Mouse (Mus musculus) lung, adult 2 months (tissue): ENCODE measurements around the gene Hist1h2bj. TPM values are rescaled to one million over a fixed set of nuclear protein-coding genes. Genes with fewer than 3 reads are reported as not detected.
"Not testable (repeated sequence)": the region's sequence is repeated elsewhere in the genome, so short reads cannot be mapped to it uniquely, and the experiment has no call there.

Source experiments
- DNase-seq: peaks from one replicate; pipeline ENCODE4 v3.0.0; 2022
- H3K4me1 ChIP-seq: fragments of 200-500 bp; 2 replicates; pipeline ENCODE4 v1.6.1; 2011; ENCODE audit warnings: low read length; ENCODE audit not compliant: control insufficient read depth, insufficient read depth
- H3K4me3 ChIP-seq: fragments of 200-500 bp; replicated peaks from 2 replicates; pipeline ENCODE3; 2011; ENCODE audit warnings: low read depth, mild to moderate bottlenecking, control low read depth, low read length; ENCODE audit errors: extremely low read depth
- CTCF ChIP-seq: fragments of 200-500 bp; IDR thresholded peaks from 2 replicates; pipeline ENCODE4 v1.5.1; 2011; ENCODE audit warnings: mild to moderate bottlenecking, low read length, control low read depth; ENCODE audit not compliant: insufficient read depth
- POLR2A ChIP-seq: fragments of 200-500 bp; IDR thresholded peaks from 2 replicates; pipeline ENCODE4 v1.6.1; 2011; ENCODE audit warnings: low read depth, mild to moderate bottlenecking, control low read depth, low read length, borderline replicate concordance; ENCODE audit errors: extremely low read depth
- WGBS: fragments of 180-500 bp; shearing (Covaris S2); methylation state at CpG from one replicate; pipeline ENCODE4 v1.1.7; 2018; 5-methylcytosine and 5-hydroxymethylcytosine counted together
- polyA plus RNA-seq: library from polyadenylated mRNA; depleted of rRNA; stranded (reverse); fragments of >200 nt; gene quantifications from 2 replicates; pipeline ENCODE4 v1.2.3, GENCODE M21; 2012; rRNA removed

Hist1h2bj gene
- polyA plus RNA-seq, 1 experiment = 3.5 TPM

- Histone ChIP-seq H3K4me3 (no peak overlapping the region), H3K4me1 (no peaks in the 10 kb centered on the region)
- TF ChIP-seq POLR2A (no peak), CTCF (no peak)
- no peak for DNase-seq
- WGBS = 68% methylated on average over 1 of the region's 1 CpGs
Measured at GRCm38 (mm10) chr13:22061422-22061821, 18.4 kb downstream of the Hist1h2bj start.

- Histone ChIP-seq H3K4me1 (no peaks in the 10 kb centered on the region), H3K4me3 (no peak overlapping the region)
- DNase-seq = no peak
- TF ChIP-seq POLR2A = no peak
- no peak for TF ChIP-seq CTCF
- 38% methylated on average over 1 of the region's 1 CpGs for WGBS
Measured at GRCm38 (mm10) chr13:22063468-22063867, 20.5 kb downstream of the Hist1h2bj start.

- DNase-seq, H3K4me3 ChIP-seq, H3K4me1 ChIP-seq: not testable (repeated sequence)
- 59% methylated on average over 1 of the region's 1 CpGs for WGBS
Measured at GRCm38 (mm10) chr13:22084140-22084539, 41.1 kb downstream of the Hist1h2bj start, which contains the start of gene Vmn1r188. TSS of gene Vmn1r188 (plus strand) at chr13:22084440.

Other genes with a start within 250 kb of the Hist1h2bj start
- 4.7 and 5.0 TPM in 2 replicates for gene Hist1h2bq, start 233.0 kb upstream of the Hist1h2bj start, polyA plus RNA-seq
- gene Hist1h2ao, start 232.7 kb upstream of the Hist1h2bj start, polyA plus RNA-seq = not detected in 2 replicates
- gene Hist1h4m, start 231.5 kb upstream of the Hist1h2bj start, polyA plus RNA-seq = 3.1 TPM in 1 of 2 replicates, not detected in the other
- 11.1 and 13.7 TPM in 2 replicates for gene Hist1h4n, start 211.0 kb upstream of the Hist1h2bj start, polyA plus RNA-seq
- 59.2 and 67.3 TPM in 2 replicates for gene Hist1h2ap, start 209.7 kb upstream of the Hist1h2bj start, polyA plus RNA-seq
- 3.3 and 6.1 TPM in 2 replicates for gene Hist1h2br, start 209.5 kb upstream of the Hist1h2bj start, polyA plus RNA-seq
- gene Zfp184, start 98.1 kb upstream of the Hist1h2bj start, polyA plus RNA-seq = 0.53 and 0.60 TPM in 2 replicates
- gene Pom121l2, start 62.0 kb upstream of the Hist1h2bj start, polyA plus RNA-seq = not detected in 2 replicates
- 0.33 and 0.34 TPM in 2 replicates for gene Prss16, start 33.5 kb upstream of the Hist1h2bj start, polyA plus RNA-seq
- gene Hist1h2ah, start 7.6 kb upstream of the Hist1h2bj start, polyA plus RNA-seq = 0.87 and 1.8 TPM in 2 replicates
- 0.74 and 3.1 TPM in 2 replicates for gene Hist1h2bk, start 7.3 kb upstream of the Hist1h2bj start, polyA plus RNA-seq
- 5.1 and 5.2 TPM in 2 replicates for gene Hist1h4i, start 1.9 kb upstream of the Hist1h2bj start, polyA plus RNA-seq
- gene Hist1h2ag, start 270 bp upstream of the Hist1h2bj start, polyA plus RNA-seq = 0.54 and 1.1 TPM in 2 replicates
- gene Vmn1r188, start 41.2 kb downstream of the Hist1h2bj start, polyA plus RNA-seq = not detected in 2 replicates
- not detected in 2 replicates for gene Vmn1r189, start 62.6 kb downstream of the Hist1h2bj start, polyA plus RNA-seq
- not detected in 2 replicates for gene Vmn1r191, start 140.8 kb downstream of the Hist1h2bj start, polyA plus RNA-seq
- gene Vmn1r192, start 147.9 kb downstream of the Hist1h2bj start, polyA plus RNA-seq = not detected in 2 replicates
- not detected in 2 replicates for gene Vmn1r193, start 179.9 kb downstream of the Hist1h2bj start, polyA plus RNA-seq
- not detected in 2 replicates for gene Vmn1r194, start 201.0 kb downstream of the Hist1h2bj start, polyA plus RNA-seq
- gene Vmn1r195, start 227.3 kb downstream of the Hist1h2bj start, polyA plus RNA-seq = not detected in 2 replicates
- gene Vmn1r196, start 246.7 kb downstream of the Hist1h2bj start, polyA plus RNA-seq = not detected in 2 replicates